Mouse (Mus musculus): Measurements from ENCODE around the gene Ghr. TPM values are rescaled to one million over a fixed set of nuclear protein-coding genes. Genes with fewer than 3 reads are reported as not detected.

Gene Ghr
- total RNA-seq, 2 experiments from 2014 or later = 0.10 TPM; not detected in 1

GRCm38 (mm10) chr15:3455572-3455971 lies 127.7 kb downstream of the Ghr start:
- ATAC-seq (replicated peaks; ENCODE audit: poor library complexity, severe bottlenecking) = no peak

DNA sequence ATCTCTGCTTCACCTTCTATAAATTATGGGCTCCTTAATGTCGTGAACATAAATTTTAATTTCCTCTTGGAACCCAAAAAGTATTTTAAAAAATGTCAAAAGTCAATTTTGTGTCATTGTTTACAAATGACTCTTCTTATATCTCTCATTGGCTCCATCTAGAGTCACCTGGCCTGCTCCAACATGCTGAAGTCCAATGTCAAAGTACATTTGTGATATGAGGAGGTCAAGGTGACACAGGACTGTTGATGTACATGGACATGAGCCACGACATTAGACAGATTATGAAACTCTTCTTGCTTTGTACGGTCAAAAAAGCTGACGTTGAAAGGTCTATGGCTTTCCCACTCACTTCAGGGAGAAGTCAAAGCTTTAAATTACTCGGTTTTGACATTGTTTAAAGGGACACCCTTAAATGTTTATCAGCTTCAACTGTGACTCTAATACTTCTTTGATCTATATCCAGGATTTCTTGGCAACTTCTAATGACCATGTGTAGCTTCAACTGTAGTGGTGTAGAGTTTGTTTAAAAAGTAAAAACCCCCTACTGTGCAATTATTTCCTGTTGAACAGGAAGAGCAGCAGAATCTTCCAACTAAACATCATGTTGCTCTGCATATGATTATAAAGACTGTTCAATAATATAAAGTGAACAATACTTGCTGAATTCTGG lies 131.1 kb downstream of the Ghr start:
- no peak for ATAC-seq (replicated peaks; ENCODE audit: poor library complexity, severe bottlenecking)

DNA sequence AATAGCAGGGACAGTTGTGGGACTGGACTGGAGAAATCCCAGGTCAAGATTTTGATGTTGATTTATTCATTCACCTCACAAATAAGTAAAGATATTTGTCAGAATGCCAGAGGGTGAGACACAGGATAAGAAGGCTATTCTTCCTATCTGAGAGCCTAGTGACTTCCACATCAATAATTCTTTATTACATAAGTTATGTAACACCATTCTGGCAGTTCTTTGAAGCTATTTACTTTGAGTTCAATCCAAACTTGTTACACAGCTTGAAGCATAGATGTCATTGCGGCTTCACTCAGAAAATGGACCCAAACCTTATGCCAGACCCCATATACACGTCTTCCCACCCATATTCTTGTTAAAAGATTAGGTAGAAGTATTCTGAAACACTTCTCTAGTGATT lies 133.7 kb downstream of the Ghr start:
- ATAC-seq (replicated peaks; ENCODE audit: poor library complexity, severe bottlenecking) = no peak

GRCm38 (mm10) chr15:3445285-3445909 lies 137.9 kb downstream of the Ghr start:
- no peak for ATAC-seq (replicated peaks; ENCODE audit: poor library complexity, severe bottlenecking)

- no peak for ATAC-seq (replicated peaks; ENCODE audit: poor library complexity, severe bottlenecking)
Measured at GRCm38 (mm10) chr15:3444448-3445020, 138.8 kb downstream of the Ghr start.

- ATAC-seq (replicated peaks; ENCODE audit: poor library complexity, severe bottlenecking) = peak; percentile 75
Measured at GRCm38 (mm10) chr15:3441506-3442286, 141.6 kb downstream of the Ghr start.

DNA sequence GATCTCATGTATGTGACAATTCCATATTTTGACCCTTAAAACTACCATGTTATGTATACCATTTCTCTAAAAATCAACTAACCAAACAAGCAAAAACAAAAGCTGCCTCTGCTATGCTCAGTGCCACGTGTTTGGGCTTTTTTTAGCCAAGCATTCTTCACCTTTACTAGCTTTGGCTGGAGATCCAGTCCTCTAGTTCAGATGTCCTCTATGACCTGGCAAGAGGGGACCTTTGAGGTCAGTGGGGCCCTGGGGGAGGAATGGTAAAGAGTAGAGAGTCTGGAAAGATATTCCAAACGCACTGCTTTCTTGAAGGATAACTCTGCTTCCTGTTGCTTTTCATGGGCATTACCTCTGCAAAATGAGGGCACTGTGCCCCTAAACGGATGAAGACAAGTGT lies 145.9 kb downstream of the Ghr start:
- no peak for ATAC-seq (replicated peaks; ENCODE audit: poor library complexity, severe bottlenecking)

DNA sequence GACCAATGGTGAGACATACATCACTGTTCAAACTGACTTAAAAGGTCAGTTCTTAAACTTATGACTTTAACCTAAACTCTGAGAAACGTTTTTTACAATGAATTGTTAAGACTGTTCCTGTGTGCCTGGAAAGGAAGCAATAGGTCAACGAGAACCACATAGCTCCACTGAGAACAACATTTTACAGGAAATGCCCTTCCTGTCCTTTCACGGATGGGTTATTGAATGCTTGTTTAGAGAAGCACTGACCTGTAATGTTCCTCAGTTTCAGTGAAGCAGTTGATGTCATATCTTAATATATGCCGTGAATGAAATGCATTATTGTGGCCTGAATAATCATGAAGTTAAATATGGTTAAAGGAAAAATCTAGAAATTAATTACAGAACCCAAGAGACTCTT lies 147.7 kb downstream of the Ghr start:
- no peak for ATAC-seq (replicated peaks; ENCODE audit: poor library complexity, severe bottlenecking)

DNA sequence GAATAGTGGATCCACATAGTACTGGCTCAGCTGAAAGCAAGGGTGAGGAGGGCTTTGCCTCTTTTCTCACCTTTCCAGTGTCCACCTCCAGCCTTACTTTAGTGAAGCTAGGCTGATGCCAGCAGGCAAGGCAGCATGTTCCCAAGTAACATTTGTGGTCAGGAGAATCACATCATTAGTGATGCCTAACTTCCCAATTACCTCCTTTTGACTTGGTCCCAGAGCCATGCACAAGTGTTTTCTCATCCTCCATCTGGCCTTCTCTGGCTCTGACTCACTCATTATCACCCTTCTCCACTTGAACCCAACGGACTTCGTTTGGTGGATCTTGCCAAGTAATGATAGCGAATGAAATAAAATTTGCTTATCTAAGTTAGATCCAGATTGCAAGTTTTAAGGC lies 148.8 kb downstream of the Ghr start:
- no peak for ATAC-seq (replicated peaks; ENCODE audit: poor library complexity, severe bottlenecking)

- ATAC-seq (replicated peaks; ENCODE audit: poor library complexity, severe bottlenecking) = no peak; the same call in 1 of the 2 replicates
Measured at GRCm38 (mm10) chr15:3433281-3433680, 150.0 kb downstream of the Ghr start.

GRCm38 (mm10) chr15:3432823-3433222 lies 150.5 kb downstream of the Ghr start:
- no peak for ATAC-seq (replicated peaks; ENCODE audit: poor library complexity, severe bottlenecking)

DNA sequence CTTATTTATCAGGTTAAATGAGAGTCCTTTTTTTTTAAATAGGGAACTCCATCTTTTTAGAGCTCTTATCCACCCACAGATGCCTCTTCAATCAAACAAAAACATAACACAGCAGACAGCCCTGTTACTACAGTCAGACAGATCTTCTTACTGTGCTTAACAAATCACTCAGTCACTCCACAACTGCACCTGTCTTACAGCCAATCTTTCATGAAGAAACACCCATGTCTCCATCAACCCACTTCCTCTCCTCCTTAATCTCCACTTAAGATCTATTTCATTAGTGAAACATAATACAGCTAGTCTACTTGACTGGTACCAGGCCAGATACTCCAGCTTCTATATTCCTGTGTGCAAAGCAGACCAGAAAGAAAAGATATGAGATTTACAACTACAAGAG lies 153.9 kb downstream of the Ghr start:
- ATAC-seq (replicated peaks; ENCODE audit: poor library complexity, severe bottlenecking) = no peak

DNA sequence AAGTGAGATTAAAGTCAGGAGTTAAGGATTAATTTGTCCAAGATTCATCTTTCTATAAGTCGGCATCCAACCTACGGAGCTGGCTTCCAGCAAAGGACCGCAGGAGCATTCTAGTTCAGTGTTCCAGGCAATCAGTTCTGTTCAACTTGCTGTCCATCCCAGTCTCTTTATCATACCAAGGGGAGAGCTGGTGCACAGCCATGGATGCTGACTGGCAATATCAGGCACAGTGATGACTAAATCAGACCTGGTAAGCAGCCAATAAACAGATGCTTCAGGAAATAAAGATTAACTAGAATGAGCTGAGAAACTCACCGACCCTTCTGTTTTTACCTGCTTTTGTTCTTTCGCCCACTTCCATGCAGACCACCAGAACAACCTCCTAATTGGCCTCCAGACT lies 154.3 kb downstream of the Ghr start:
- no peak for ATAC-seq (replicated peaks; ENCODE audit: poor library complexity, severe bottlenecking)

DNA sequence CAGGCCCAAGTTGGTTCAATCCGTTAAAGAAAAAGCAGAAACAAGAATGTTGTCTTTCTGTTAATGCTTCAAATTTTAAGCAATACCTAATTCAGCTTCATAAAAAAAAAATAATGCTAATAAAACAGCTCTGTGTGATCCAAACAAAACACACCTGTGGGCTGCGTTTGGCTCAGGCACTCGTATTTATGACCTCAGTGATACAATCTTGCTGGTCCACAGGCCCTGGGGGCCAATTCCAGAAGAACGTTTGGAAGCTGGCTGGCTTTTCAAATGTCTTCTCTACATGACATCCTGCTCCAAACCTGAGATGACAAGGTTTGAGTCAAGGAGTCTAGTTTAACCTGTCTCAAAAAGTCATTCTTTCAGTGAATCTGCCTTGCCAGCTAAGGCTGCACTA lies 156.9 kb downstream of the Ghr start:
- no peak for ATAC-seq (replicated peaks; ENCODE audit: poor library complexity, severe bottlenecking)

GRCm38 (mm10) chr15:3423177-3423576 lies 160.1 kb downstream of the Ghr start:
- no peak for ATAC-seq (replicated peaks; ENCODE audit: poor library complexity, severe bottlenecking)

DNA sequence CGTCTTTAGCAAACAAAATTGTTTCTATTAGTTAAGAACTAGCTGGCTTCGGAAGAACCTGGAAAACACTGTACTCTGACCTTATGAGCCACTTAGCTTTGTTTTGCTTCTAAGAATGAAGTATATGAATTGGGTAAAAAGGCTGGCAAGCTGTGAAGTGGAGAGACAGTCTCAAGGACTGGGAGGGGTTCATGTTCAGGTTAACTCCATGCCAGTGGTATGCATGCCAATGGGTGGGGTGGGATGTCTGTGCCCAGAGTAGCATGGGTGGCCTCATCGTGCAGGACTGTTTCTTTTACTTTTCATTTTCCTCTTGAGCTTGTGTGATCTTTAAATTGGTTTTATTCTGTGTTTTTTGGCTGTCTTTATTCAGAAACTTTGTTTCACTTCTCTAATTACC lies 165.6 kb downstream of the Ghr start:
- ATAC-seq (replicated peaks; ENCODE audit: poor library complexity, severe bottlenecking) = no peak

DNA sequence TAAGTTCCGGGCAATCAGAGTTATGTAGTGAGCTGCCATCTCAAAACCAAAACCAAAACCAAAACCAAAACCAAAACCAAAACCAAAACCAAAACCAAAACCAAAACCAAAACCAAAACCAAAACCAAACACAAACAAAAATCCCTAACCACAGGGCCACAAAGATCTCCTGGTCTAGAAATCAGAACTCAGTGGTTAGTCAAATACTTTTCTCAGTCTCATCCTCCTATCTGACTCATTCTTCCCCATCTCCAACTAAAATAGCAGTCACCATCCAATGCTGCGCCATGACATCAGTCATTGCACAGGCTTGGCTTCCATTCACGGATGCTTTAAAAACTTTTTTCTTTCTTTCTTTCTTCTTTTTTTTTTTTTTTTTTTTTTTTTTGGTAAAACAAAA lies 170.2 kb downstream of the Ghr start:
- ATAC-seq (replicated peaks; ENCODE audit: poor library complexity, severe bottlenecking) = no peak

DNA sequence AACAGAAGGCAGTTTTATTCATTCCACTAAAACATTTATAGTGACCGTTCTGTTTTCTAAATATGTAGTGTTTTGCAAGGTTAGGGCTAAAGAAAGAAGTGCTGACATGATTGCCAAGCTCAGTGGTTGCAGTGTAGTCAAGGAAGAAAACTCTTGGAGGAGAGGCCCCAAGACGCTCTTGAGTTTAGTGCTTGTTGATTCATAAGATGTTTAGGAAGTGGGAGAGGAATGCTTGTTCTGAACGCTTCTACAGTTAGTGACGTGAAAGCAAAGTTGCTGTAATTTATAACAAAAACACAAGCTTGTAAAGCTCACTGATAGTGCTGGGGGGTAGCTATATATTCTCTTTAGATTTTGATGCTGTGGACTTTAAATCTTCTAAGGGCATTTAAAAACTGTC lies 174.8 kb downstream of the Ghr start:
- no peak for ATAC-seq (replicated peaks; ENCODE audit: poor library complexity, severe bottlenecking)

GRCm38 (mm10) chr15:3399196-3399595 lies 184.1 kb downstream of the Ghr start:
- no peak for ATAC-seq (replicated peaks; ENCODE audit: poor library complexity, severe bottlenecking)

DNA sequence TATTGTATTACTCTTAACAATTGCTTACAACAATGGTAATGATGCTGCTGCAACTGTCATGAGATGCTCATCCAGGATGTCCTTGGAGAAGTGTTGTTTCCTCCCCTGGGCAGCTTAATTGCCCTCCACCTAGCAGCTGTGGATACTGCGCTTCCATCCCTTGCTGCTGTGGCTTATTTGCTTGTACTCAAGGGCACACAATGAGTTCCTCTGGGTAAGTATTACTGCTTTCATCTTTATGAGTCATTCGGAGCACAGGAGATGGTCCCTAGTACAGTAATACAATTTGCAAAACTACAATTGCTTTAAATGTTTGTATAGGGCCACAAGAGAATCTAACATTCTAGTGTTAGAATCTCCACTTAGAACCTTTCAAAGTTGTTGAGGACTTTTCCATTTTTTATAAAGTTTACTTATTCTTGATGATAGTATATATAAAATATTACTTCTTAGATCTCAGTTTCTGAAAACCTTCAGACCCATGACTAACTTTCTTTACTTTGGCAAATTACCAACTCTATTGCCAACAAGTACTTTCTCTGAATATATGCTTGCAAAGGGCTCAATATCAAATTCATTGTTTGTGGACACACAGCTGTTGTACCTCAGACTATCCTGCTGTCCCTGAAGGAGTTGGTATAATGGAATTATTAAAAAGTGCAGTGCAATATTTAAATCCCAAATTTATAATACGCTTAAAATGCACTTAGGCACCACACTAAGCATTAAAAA lies 185.8 kb downstream of the Ghr start:
- no peak for ATAC-seq (replicated peaks; ENCODE audit: poor library complexity, severe bottlenecking)

DNA sequence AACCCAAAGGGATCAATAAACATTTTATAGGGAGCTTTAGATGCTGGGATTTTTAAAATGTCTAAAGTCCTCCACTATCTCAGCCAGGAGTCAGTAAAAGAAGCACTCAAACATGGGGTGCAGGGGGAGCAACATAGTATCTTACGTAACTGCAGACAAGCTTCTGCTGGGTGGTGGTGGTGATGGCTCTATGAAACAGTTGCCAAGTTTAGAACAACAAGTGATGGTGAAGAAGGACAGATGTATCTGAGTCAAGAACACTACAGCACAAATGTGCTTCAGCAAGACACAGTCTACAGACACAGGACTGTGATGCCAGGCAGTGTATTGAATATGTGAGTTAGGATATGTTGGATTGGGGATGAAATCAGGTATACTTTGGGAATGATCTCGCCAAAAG lies 187.1 kb downstream of the Ghr start:
- ATAC-seq (replicated peaks; ENCODE audit: poor library complexity, severe bottlenecking) = no peak
